Mouse (Mus musculus) myocyte (in vitro differentiated cells): ENCODE measurements around the gene Trpv4. TPM values are rescaled to one million over a fixed set of nuclear protein-coding genes. Genes with fewer than 3 reads are reported as not detected.

Experiments
- H3K27me3 ChIP-seq: one replicate; pipeline ENCODE4 v1.6.1; 2011; ENCODE audit not compliant: control insufficient read depth, insufficient read depth, insufficient read length
- H3K36me3 ChIP-seq: one replicate; pipeline ENCODE4 v1.6.1; 2011; ENCODE audit not compliant: control insufficient read depth, insufficient read depth
- H3K4me2 ChIP-seq: one replicate; pipeline ENCODE4 v1.6.1; 2011; ENCODE audit warnings: low read depth, control low read depth
- H3K4me3 ChIP-seq: one replicate; pipeline ENCODE4 v1.5.1; 2011; ENCODE audit warnings: mild to moderate bottlenecking, control low read depth, moderate library complexity
- H3K79me2 ChIP-seq: one replicate; pipeline ENCODE4 v1.6.1; 2011; ENCODE audit not compliant: control insufficient read depth, insufficient read depth
- H3ac ChIP-seq: one replicate; pipeline ENCODE4 v1.6.1; 2011; ENCODE audit not compliant: control insufficient read depth, insufficient read length
- CEBPB ChIP-seq: IDR thresholded peaks from 2 replicates; pipeline ENCODE4 v1.6.1; 2011; ENCODE audit warnings: mild to moderate bottlenecking, moderate library complexity; ENCODE audit not compliant: poor library complexity, insufficient read depth, severe bottlenecking
- E2F4 ChIP-seq: IDR thresholded peaks from one replicate; pipeline ENCODE4 v1.6.1; 2011; ENCODE audit warnings: mild to moderate bottlenecking, control low read depth, moderate library complexity; ENCODE audit not compliant: insufficient read depth
- MAX ChIP-seq: IDR thresholded peaks from one replicate; pipeline ENCODE4 v1.6.1; 2011; ENCODE audit warnings: low read depth, mild to moderate bottlenecking, control low read depth
- MYOD1 ChIP-seq, 3 experiments: IDR thresholded peaks; one replicate each; pipeline ENCODE4 v1.6.1; 2011; ENCODE audit warnings: control low read depth in 2 of 3, low read depth in 2 of 3, mild to moderate bottlenecking in 2 of 3, moderate library complexity in 1 of 3; ENCODE audit not compliant: insufficient read length in 2 of 3, control insufficient read depth in 1 of 3
- MYOG ChIP-seq, 3 experiments: IDR thresholded peaks; one replicate each; pipeline ENCODE4 v1.6.1; 2011; ENCODE audit warnings: control low read depth in 2 of 3, low read depth in 2 of 3, mild to moderate bottlenecking in 2 of 3; ENCODE audit not compliant: insufficient read length in 2 of 3, control insufficient read depth in 1 of 3, insufficient read depth in 1 of 3
- POLR2A ChIP-seq: IDR thresholded peaks from one replicate; pipeline ENCODE4 v1.6.1; 2011; ENCODE audit warnings: low read depth, mild to moderate bottlenecking, control low read depth, moderate library complexity; ENCODE audit not compliant: insufficient read length
- POLR2AphosphoS2 ChIP-seq: IDR thresholded peaks from one replicate; pipeline ENCODE4 v1.6.1; 2011; ENCODE audit warnings: low read depth, control low read depth; ENCODE audit not compliant: insufficient read length
- REST ChIP-seq: IDR thresholded peaks from one replicate; pipeline ENCODE4 v1.6.1; 2011; ENCODE audit warnings: mild to moderate bottlenecking, control low read depth, moderate library complexity; ENCODE audit not compliant: insufficient read depth, insufficient read length
- SRF ChIP-seq: IDR thresholded peaks from one replicate; pipeline ENCODE4 v1.6.1; 2011; ENCODE audit warnings: low read depth; ENCODE audit not compliant: control insufficient read depth, insufficient read length
- TCF12 ChIP-seq: IDR thresholded peaks from one replicate; pipeline ENCODE4 v1.6.1; 2011; ENCODE audit warnings: mild to moderate bottlenecking, control low read depth; ENCODE audit not compliant: poor library complexity, insufficient read depth, severe bottlenecking
- TCF3 ChIP-seq: IDR thresholded peaks from one replicate; pipeline ENCODE4 v1.6.1; 2011; ENCODE audit warnings: low read depth, control low read depth; ENCODE audit not compliant: insufficient read length
- USF1 ChIP-seq: IDR thresholded peaks from one replicate; pipeline ENCODE4 v1.6.1; 2011; ENCODE audit warnings: low read depth, mild to moderate bottlenecking, control low read depth, moderate library complexity
- polyA plus RNA-seq: library from polyadenylated mRNA; unstranded; fragments of >200 nt; fragmentation: generic; extraction: Trizol; gene quantifications from one replicate; pipeline ENCODE4 v1.2.1, GENCODE M21; 2012; ENCODE audit warnings: missing spikeins

The Trpv4 gene
- polyA plus RNA-seq, 1 experiment: 0.12 TPM

GRCm38 (mm10) chr5:114583490-114584175 is 74.6 kb downstream of the Trpv4 start:
- no peak for TF ChIP-seq MAX
- TF ChIP-seq CEBPB: no peak
- no peak for TF ChIP-seq MYOG (IDR thresholded peaks at IDR 0.05; ENCODE audit: control insufficient read depth in 1 of 3, insufficient read depth in 1 of 3, insufficient read length in 2 of 3, low read depth in 2 of 3)
- TF ChIP-seq E2F4: no peak
- no peak for TF ChIP-seq MYOD1 (IDR thresholded peaks at IDR 0.05; ENCODE audit: control insufficient read depth in 1 of 3, insufficient read length in 2 of 3, low read depth in 2 of 3)
- no peak for TF ChIP-seq POLR2AphosphoS2
- no peak for TF ChIP-seq REST
- TF ChIP-seq TCF12: no peak
- TF ChIP-seq USF1: no peak
- no peak for TF ChIP-seq SRF
- no peak for TF ChIP-seq POLR2A
- no peak for TF ChIP-seq TCF3
- Histone ChIP-seq H3K4me3 (no peak overlapping the region), H3K27me3 (peaks cover 77% of the 10 kb centered on the region), H3ac (no peak overlapping the region), H3K79me2 (no peaks in the 10 kb centered on the region), H3K36me3 (no peaks in the 10 kb centered on the region), H3K4me2 (no peak overlapping the region)

GRCm38 (mm10) chr5:114583046-114583445 is 75.2 kb downstream of the Trpv4 start:
- no peaks in the 10 kb centered on the region for H3K79me2 ChIP-seq
- no peak for TF ChIP-seq SRF
- TF ChIP-seq MYOD1 (IDR thresholded peaks at IDR 0.05; ENCODE audit: control insufficient read depth in 1 of 3, insufficient read length in 2 of 3, low read depth in 2 of 3): no peak
- TF ChIP-seq TCF12: no peak
- TF ChIP-seq REST: no peak
- no peak for TF ChIP-seq MAX
- no peak for TF ChIP-seq CEBPB
- no peak for TF ChIP-seq USF1
- TF ChIP-seq POLR2A: no peak
- no peak for TF ChIP-seq POLR2AphosphoS2
- no peak for TF ChIP-seq MYOG (IDR thresholded peaks at IDR 0.05; ENCODE audit: control insufficient read depth in 1 of 3, insufficient read depth in 1 of 3, insufficient read length in 2 of 3, low read depth in 2 of 3)
- peaks cover 81% of the 10 kb centered on the region for H3K27me3 ChIP-seq
- H3K4me2 ChIP-seq: no peak overlapping the region
- no peaks in the 10 kb centered on the region for H3K36me3 ChIP-seq
- H3ac ChIP-seq: no peak overlapping the region
- H3K4me3 ChIP-seq: no peak overlapping the region

- Histone ChIP-seq H3K4me2 (no peak overlapping the region), H3K79me2 (no peaks in the 10 kb centered on the region), H3K4me3 (no peak overlapping the region), H3ac (no peak overlapping the region), H3K36me3 (no peaks in the 10 kb centered on the region), H3K27me3 (peaks cover 92% of the 10 kb centered on the region)
- TF ChIP-seq TCF3 (no peak), MYOG (IDR thresholded peaks at IDR 0.05; ENCODE audit: control insufficient read depth in 1 of 3, insufficient read depth in 1 of 3, insufficient read length in 2 of 3, low read depth in 2 of 3) (no peak), CEBPB (no peak), SRF (no peak), REST (no peak), TCF12 (no peak), MYOD1 (IDR thresholded peaks at IDR 0.05; ENCODE audit: control insufficient read depth in 1 of 3, insufficient read length in 2 of 3, low read depth in 2 of 3) (no peak)
Measured at GRCm38 (mm10) chr5:114581486-114581885, 76.7 kb downstream of the Trpv4 start.

GRCm38 (mm10) chr5:114579714-114580357 is 78.4 kb downstream of the Trpv4 start:
- H3K27me3 ChIP-seq: peaks cover 92% of the 10 kb centered on the region
- no peaks in the 10 kb centered on the region for H3K36me3 ChIP-seq
- no peak overlapping the region for H3K4me3 ChIP-seq
- H3K79me2 ChIP-seq: no peaks in the 10 kb centered on the region
- TF ChIP-seq MYOD1 (IDR thresholded peaks at IDR 0.05; ENCODE audit: control insufficient read depth in 1 of 3, insufficient read length in 2 of 3, low read depth in 2 of 3): no peak
- TF ChIP-seq REST: no peak
- TF ChIP-seq E2F4: no peak
- TF ChIP-seq MAX: no peak
- no peak for TF ChIP-seq MYOG (IDR thresholded peaks at IDR 0.05; ENCODE audit: control insufficient read depth in 1 of 3, insufficient read depth in 1 of 3, insufficient read length in 2 of 3, low read depth in 2 of 3)
- no peak overlapping the region for H3ac ChIP-seq
- no peak overlapping the region for H3K4me2 ChIP-seq
